Mouse (Mus musculus): Measurements from ENCODE around the gene Midn. TPM values are rescaled to one million over a fixed set of nuclear protein-coding genes. Genes with fewer than 3 reads are reported as not detected.

The Midn gene
- total and polyA plus RNA-seq, 3 experiments, result 74.5 to 102 (median 96.2) TPM

DNA sequence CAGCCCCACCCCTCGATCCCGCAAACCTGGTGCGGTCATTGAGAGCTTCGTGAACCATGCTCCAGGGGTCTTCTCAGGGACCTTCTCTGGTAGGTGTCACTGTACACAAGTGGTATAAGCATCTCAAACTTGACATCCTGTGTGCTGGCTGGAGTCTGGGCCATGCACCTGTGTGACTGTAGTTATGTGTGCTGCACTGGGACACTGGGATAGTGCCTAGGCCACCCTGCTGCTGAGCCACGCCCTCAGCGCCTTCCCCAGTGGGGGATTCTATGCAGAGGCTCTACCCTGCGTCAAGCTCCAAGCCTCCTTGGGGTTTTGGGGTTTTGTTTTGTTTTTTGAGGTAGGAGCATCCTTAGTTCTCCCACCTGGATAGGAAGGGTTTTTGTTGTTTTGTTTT lies 6.3 kb downstream of the Midn start:
- intact Hi-C loops (cut with DNase I), result no loop called here
- Histone ChIP-seq H3K27me3 (ENCODE audit: control insufficient read depth, insufficient read depth, low read length) (no peaks in the 10 kb centered on the region), H3K79me2 (replicated peaks; ENCODE audit: control insufficient read depth, insufficient read depth, low read length) (peaks cover 2% of the 10 kb centered on the region; the same call in 1 of the 2 replicates), H3K4me1 (ENCODE audit: control insufficient read depth, insufficient read depth, low read length) (peaks cover 26% of the 10 kb centered on the region), H3K27ac (no peak overlapping the region; the same call in 1 of the 2 replicates), H3K36me3 (ENCODE audit: control insufficient read depth, insufficient read depth, low read length) (peaks cover 34% of the 10 kb centered on the region), H3K9ac (ENCODE audit: low read depth, low read length) (no peak overlapping the region), H3K4me3 (no peak overlapping the region)
- TF ChIP-seq CTCF (IDR thresholded peaks at IDR 0.05), result no peak
- TF ChIP-seq POLR2A (IDR thresholded peaks at IDR 0.05; ENCODE audit: insufficient read depth, low read depth, low read length), result no peak
- no peak for TF ChIP-seq EP300 (IDR thresholded peaks at IDR 0.05; ENCODE audit: insufficient read depth, low read depth, low read length)
- no peak for DNase-seq
- 78% methylated on average over 7 of the region's 7 CpGs for WGBS

DNA sequence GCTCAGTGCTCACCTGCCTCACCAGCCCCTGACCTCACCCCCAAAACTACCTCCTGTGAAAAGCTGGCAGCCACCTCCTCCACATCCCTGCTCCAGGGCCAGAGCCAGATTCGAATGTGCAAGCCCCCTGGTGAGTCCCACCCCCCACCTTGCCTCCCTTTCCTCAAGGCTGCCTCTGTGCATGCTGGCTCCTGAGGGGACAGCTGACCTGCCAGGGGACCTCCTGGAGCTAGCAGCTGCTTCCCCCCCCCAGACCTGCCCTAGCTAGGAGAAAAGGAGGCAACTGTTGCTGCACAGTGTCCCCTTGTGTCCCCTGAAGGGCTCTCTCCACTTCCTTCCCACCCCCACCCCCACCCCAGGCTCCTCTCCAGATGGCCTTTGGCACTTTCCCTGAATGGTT lies 7.2 kb downstream of the Midn start:
- 33% methylated on average over 1 of the region's 1 CpGs for WGBS
- intact Hi-C loops (cut with DNase I), result no loop called here
- TF ChIP-seq CTCF (IDR thresholded peaks at IDR 0.05), result no peak
- no peak for TF ChIP-seq EP300 (IDR thresholded peaks at IDR 0.05; ENCODE audit: insufficient read depth, low read depth, low read length)
- no peak for TF ChIP-seq POLR2A (IDR thresholded peaks at IDR 0.05; ENCODE audit: insufficient read depth, low read depth, low read length)
- Histone ChIP-seq H3K79me2 (replicated peaks; ENCODE audit: control insufficient read depth, insufficient read depth, low read length) (peaks cover 2% of the 10 kb centered on the region; the same call in 1 of the 2 replicates), H3K4me1 (ENCODE audit: control insufficient read depth, insufficient read depth, low read length) (peaks cover 29% of the 10 kb centered on the region), H3K36me3 (ENCODE audit: control insufficient read depth, insufficient read depth, low read length) (peaks cover 34% of the 10 kb centered on the region), H3K4me3 (no peak overlapping the region), H3K9ac (ENCODE audit: low read depth, low read length) (peak overlapping the region; percentile 15; the same call in 1 of the 2 replicates), H3K27me3 (ENCODE audit: control insufficient read depth, insufficient read depth, low read length) (no peaks in the 10 kb centered on the region), H3K27ac (peak overlapping the region; percentile 95; the same call in 1 of the 2 replicates)
- no peak for DNase-seq

DNA sequence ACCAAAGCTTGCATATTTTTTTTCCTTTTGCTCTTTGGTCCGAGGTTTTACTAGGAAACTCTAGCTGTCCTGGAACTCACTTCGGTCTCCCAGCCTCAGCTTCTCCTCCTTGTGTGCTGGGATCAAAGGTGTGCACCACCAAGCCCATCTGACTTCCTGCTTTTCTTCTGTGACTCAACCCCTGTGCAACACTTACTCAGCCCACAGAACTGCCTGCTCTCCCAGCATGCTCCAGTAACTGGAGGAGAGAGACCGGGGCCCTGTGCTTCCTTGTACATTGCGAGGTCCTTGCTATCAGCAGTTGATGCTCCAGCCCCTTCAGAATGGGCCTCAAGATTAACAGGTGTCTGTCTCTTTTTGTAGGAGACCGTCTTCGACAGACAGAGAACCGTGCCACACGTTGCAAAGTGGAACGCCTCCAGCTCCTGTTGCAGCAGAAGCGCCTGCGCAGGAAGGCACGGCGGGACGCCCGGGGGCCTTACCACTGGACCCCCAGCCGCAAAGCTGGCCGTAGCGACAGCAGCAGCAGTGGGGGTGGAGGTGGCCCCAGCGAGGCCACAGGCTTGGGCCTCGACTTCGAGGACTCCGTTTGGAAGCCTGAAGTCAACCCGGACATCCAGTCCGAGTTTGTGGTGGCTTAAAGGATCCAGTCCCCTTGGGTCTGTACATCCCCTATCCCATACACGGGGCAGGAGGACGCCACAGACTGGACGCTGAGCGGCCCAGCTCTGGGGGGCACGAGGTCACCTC lies 8.1 kb downstream of the Midn start:
- H3K4me1 ChIP-seq (ENCODE audit: control insufficient read depth, insufficient read depth, low read length), result peaks cover 35% of the 10 kb centered on the region
- no peaks in the 10 kb centered on the region for H3K27me3 ChIP-seq (ENCODE audit: control insufficient read depth, insufficient read depth, low read length)
- peak overlapping the region; percentile 37 for H3K4me3 ChIP-seq
- intact Hi-C loops (cut with DNase I), result no loop called here
- TF ChIP-seq EP300 (IDR thresholded peaks at IDR 0.05; ENCODE audit: insufficient read depth, low read depth, low read length) (no peak), CTCF (IDR thresholded peaks at IDR 0.05) (no peak), POLR2A (IDR thresholded peaks at IDR 0.05; ENCODE audit: insufficient read depth, low read depth, low read length) (no peak)
- peak overlapping the region; percentile 95 for H3K27ac ChIP-seq
- H3K9ac ChIP-seq (ENCODE audit: low read depth, low read length), result 0 out of 2 replicates have a peak overlapping the region, but pooled peaks have one; percentile 10
- peaks cover 34% of the 10 kb centered on the region for H3K36me3 ChIP-seq (ENCODE audit: control insufficient read depth, insufficient read depth, low read length)
- H3K79me2 ChIP-seq (replicated peaks; ENCODE audit: control insufficient read depth, insufficient read depth, low read length), result peaks cover under 1% of the 10 kb centered on the region; the same call in 1 of the 2 replicates
- DNase-seq, result peak; percentile 42 to 58
- WGBS, result 54% methylated on average over 29 of the region's 29 CpGs

DNA sequence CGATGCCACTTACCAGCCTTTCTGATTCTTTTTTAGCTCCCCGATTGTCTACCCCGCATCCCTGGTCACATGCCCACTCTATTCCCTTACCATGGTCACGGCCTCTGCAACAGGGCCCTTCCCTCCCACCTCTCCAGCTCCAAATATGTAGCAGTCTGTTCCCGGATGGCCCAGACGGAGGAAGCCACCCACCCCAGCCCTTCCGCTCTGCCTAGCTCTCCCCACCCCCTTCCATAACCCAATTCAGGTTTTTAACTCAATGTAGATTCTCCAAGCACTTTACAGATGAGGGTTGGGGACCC lies 8.6 kb downstream of the Midn start:
- peak overlapping the region; percentile 95 for H3K27ac ChIP-seq
- H3K9ac ChIP-seq (ENCODE audit: low read depth, low read length), result 0 out of 2 replicates have a peak overlapping the region, but pooled peaks have one; percentile 10
- H3K79me2 ChIP-seq (replicated peaks; ENCODE audit: control insufficient read depth, insufficient read depth, low read length), result no peaks in the 10 kb centered on the region
- 19% methylated on average over 7 of the region's 7 CpGs for whole genome bisulfite sequencing
- DNase-seq, result peak; percentile 64 to 67
- no peaks in the 10 kb centered on the region for H3K27me3 ChIP-seq (ENCODE audit: control insufficient read depth, insufficient read depth, low read length)
- TF ChIP-seq CTCF (IDR thresholded peaks at IDR 0.05) (no peak), EP300 (IDR thresholded peaks at IDR 0.05; ENCODE audit: insufficient read depth, low read depth, low read length) (0 out of 2 replicates have a peak, but pooled peaks have one; percentile 40), POLR2A (IDR thresholded peaks at IDR 0.05; ENCODE audit: insufficient read depth, low read depth, low read length) (no peak)
- peak overlapping the region; percentile 37 for H3K4me3 ChIP-seq
- H3K36me3 ChIP-seq (ENCODE audit: control insufficient read depth, insufficient read depth, low read length), result peaks cover 34% of the 10 kb centered on the region
- H3K4me1 ChIP-seq (ENCODE audit: control insufficient read depth, insufficient read depth, low read length), result peaks cover 38% of the 10 kb centered on the region
- intact Hi-C loops (cut with DNase I), result no loop called here

DNA sequence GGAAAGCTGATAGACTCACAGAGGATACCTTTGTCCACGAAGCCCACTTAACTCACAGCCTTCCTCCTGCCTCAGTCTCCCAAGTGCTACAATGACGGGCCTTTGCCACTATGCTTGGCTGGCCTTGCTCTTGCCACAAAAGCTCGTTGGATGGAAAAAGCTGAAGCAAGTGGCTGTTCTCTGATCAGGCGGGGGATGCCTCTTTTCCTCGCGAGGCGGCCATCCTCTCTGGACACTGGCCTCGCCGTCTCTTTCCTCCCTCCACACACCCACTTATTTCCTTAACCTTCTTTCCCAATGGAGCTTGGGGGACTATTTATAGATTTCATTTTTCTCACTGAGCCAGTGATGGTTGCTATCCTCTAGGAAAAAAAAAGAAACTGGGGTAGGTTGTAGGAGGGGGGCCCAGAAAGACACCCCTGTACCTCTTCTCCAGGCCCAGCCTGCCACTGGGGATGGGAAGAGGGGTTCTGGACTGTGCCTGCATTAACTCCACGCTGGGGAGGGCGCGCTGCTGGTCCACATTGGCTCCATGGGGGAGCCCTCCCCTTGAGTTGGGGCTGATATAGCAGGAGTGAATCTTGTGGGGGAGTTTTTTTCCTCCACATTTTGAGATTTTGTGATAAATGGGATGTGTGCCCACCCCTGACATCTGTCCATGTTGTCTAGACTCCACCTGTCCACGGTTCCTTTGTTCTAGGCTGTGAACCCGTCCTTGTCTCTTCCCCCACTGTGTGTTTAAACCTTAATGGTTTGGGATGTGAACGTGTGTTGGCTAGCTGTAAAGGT lies 9.3 kb downstream of the Midn start:
- Histone ChIP-seq H3K9ac (ENCODE audit: low read depth, low read length) (0 out of 2 replicates have a peak overlapping the region, but pooled peaks have one; percentile 32), H3K27me3 (ENCODE audit: control insufficient read depth, insufficient read depth, low read length) (no peaks in the 10 kb centered on the region), H3K36me3 (ENCODE audit: control insufficient read depth, insufficient read depth, low read length) (peaks cover 31% of the 10 kb centered on the region), H3K79me2 (replicated peaks; ENCODE audit: control insufficient read depth, insufficient read depth, low read length) (no peaks in the 10 kb centered on the region), H3K4me3 (peak overlapping the region; percentile 10; the same call in 1 of the 2 replicates), H3K4me1 (ENCODE audit: control insufficient read depth, insufficient read depth, low read length) (peaks cover 37% of the 10 kb centered on the region), H3K27ac (peak overlapping the region; percentile 95)
- intact Hi-C loops (cut with DNase I), result no loop called here
- peak in 1 of 2 experiments; percentile 53 for DNase-seq
- TF ChIP-seq POLR2A (IDR thresholded peaks at IDR 0.05; ENCODE audit: insufficient read depth, low read depth, low read length) (no peak; the same call in 1 of the 2 replicates), EP300 (IDR thresholded peaks at IDR 0.05; ENCODE audit: insufficient read depth, low read depth, low read length) (no peak), CTCF (IDR thresholded peaks at IDR 0.05) (no peak)
- 41% methylated on average over 15 of the region's 15 CpGs for WGBS

Measured in heart, adult 2 months (tissue).